ENCODE assay signal across 13 mouse cellular contexts in the genomic region with DNA sequence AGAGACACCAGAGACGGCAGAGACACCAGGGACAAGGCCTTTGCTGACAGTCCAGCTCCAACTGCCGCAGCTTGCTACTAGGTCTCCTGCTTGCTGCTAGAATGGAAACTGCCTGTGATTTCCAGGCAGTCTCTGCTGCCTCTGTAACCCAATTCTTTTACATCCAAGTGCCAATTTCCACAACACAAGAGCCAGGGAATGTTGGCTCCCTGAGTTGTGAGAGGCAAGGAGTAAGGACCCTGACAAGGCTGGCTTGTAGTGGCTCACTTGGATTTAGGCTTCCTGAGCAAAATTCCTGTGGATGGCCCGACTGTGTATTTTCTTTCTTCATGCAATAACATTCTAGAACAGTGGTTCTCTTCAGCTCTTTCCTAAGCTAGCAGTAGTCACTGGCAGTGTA.
DNase-seq lines count a peak whose midpoint lies in the region; ATAC-seq lines count a peak whose summit lies in the region.
"Had no signal": no experiment of that assay in that cellular context is flagged by ENCODE, and none has a peak within 500 bp of the region (broad histone marks: within the 10 kb centered on the region; RNA-seq: fewer than 3 reads in every experiment).

No protein-coding gene starts in this region.

- intact Hi-C loops in gastrocnemius, postnatal 14 days (cut with DNase I; ENCODE audit: low total_unique reads): no loop called here

- no peak overlapping the region for H3K4me3 ChIP-seq in heart, embryonic 11.5 days (ENCODE audit: low read depth, low read length)
- H3K4me3 ChIP-seq: hindbrain, embryonic 10.5 days; left cerebral cortex, adult 2 months; lung, embryonic 15.5 days had no signal

- H3K9ac ChIP-seq in heart, embryonic 11.5 days (ENCODE audit: low read depth, low read length): no peak overlapping the region
- H3K9ac ChIP-seq: lung, embryonic 15.5 days had no signal

- ATAC-seq in heart, embryonic 11.5 days (replicated peaks; ENCODE audit: insufficient number of reproducible peaks, low FRiP score, low TSS enrichment): no peak
- no peak for ATAC-seq in megakaryocyte progenitor cell, adult 5-6 weeks (replicated peaks; ENCODE audit: poor library complexity)

- H3K4me1 ChIP-seq in heart, embryonic 11.5 days (ENCODE audit: control insufficient read depth, insufficient read depth, low read length): no peaks in the 10 kb centered on the region
- H3K4me1 ChIP-seq: hindbrain, embryonic 10.5 days; lung, embryonic 15.5 days had no signal

- H3K4me2 ChIP-seq in heart, embryonic 11.5 days: no peak overlapping the region
- H3K4me2 ChIP-seq: lung, embryonic 15.5 days had no signal

- 86% methylated on average over 3 of the region's 3 CpGs for WGBS in heart, embryonic 11.5 days (ENCODE audit: insufficient replicate concordance)

- H3K36me3 ChIP-seq in heart, embryonic 11.5 days (ENCODE audit: control insufficient read depth, insufficient read depth, low read length): no peaks in the 10 kb centered on the region
- H3K36me3 ChIP-seq: hindbrain, embryonic 10.5 days; lung, embryonic 15.5 days had no signal

- DNase-seq in heart, adult 18-20 months: peak; percentile 39 to 65
- peak; percentile 10 for DNase-seq in right cerebral cortex, adult 18-20 months
- no peak for DNase-seq in right cerebral cortex, adult 2 months (ENCODE audit: low spot score in 2 of 2)
- DNase-seq in gastrocnemius, postnatal 14 days: peak; percentile 31
- DNase-seq in skeletal muscle tissue, adult 2 months (ENCODE audit: low read depth, low spot score): peak; percentile 54
- DNase-seq: cerebellum, adult 9-11 months; kidney, adult 18-20 months; thymus, postnatal 36 days had no signal

- H3K27me3 ChIP-seq in heart, embryonic 11.5 days (ENCODE audit: control insufficient read depth, insufficient read depth, low read length): no peaks in the 10 kb centered on the region
- H3K27me3 ChIP-seq: lung, embryonic 15.5 days had no signal

- no peaks in the 10 kb centered on the region for H3K9me3 ChIP-seq in heart, embryonic 11.5 days (replicated peaks; ENCODE audit: control insufficient read depth, low read length)
- H3K9me3 ChIP-seq: hindbrain, embryonic 10.5 days; lung, embryonic 15.5 days had no signal

- no peak overlapping the region for H3K27ac ChIP-seq in heart, embryonic 11.5 days (ENCODE audit: low read depth, low read length)
- H3K27ac ChIP-seq: hindbrain, embryonic 10.5 days; left cerebral cortex, adult 2 months; lung, embryonic 15.5 days had no signal

Comparison
In these comparisons a context has a peak if more than half of its experiments do, and no peak if none do; other contexts are left out.
1. DNase-seq: peak in heart, adult 18-20 months (2 of 2), right cerebral cortex, adult 18-20 months (single experiment), gastrocnemius, postnatal 14 days (single experiment) and skeletal muscle tissue, adult 2 months (single experiment); none in right cerebral cortex, adult 2 months (0 of 2).